Mouse (Mus musculus) cortical plate, adult 2 months (tissue): ENCODE results near the gene Ltc4s.

Experiments
- CTCF ChIP-seq: fragments of 200-500 bp; IDR thresholded peaks from 2 replicates; pipeline ENCODE4 v1.5.1; 2011; ENCODE audit warnings: mild to moderate bottlenecking, control low read depth, low read length; ENCODE audit not compliant: insufficient read depth; ENCODE audit errors: extremely low read depth
- POLR2A ChIP-seq: fragments of 200-500 bp; IDR thresholded peaks from 2 replicates; pipeline ENCODE4 v1.6.1; 2011; ENCODE audit warnings: mild to moderate bottlenecking, low read length, control low read depth; ENCODE audit not compliant: insufficient read depth; ENCODE audit errors: extremely low read depth

- no peak for TF ChIP-seq CTCF
- TF ChIP-seq POLR2A: no peak
Observed at GRCm38 (mm10) chr11:50206037-50206436, 32.4 kb downstream of the Ltc4s start.
